Mouse (Mus musculus) lung, postnatal 0 days (tissue): ENCODE measurements around the gene Gstp3.

Experiments used
- CTCF ChIP-seq: IDR thresholded peaks from 2 replicates; pipeline ENCODE4 v1.5.1; 2016; ENCODE audit warnings: antibody characterized with exemption, mild to moderate bottlenecking
- EP300 ChIP-seq: IDR thresholded peaks from 2 replicates; pipeline ENCODE4 v1.6.1; 2016; ENCODE audit warnings: antibody characterized with exemption, mild to moderate bottlenecking, control low read depth

GRCm38 (mm10) chr19:4033298-4033697 lies 26.1 kb downstream of the Gstp3 start:
- TF ChIP-seq CTCF = no peak
- TF ChIP-seq EP300 = no peak
